Mouse (Mus musculus) heart, embryonic 10.5 days (tissue): ENCODE data around the gene Ep300. TPM values are rescaled to one million over a fixed set of nuclear protein-coding genes. Genes with fewer than 3 reads are reported as not detected.
"Not testable (repeated sequence)": the region's sequence is repeated elsewhere in the genome, so short reads cannot be mapped to it uniquely, and the experiment has no call there.

Experiments used
- DNase-seq: peaks from one replicate; pipeline ENCODE4 v3.0.0-alpha.2; 2017; ENCODE audit warnings: low spot score
- H3K27ac ChIP-seq: fragments of 300-500 bp; sonication (generic); 2 replicates; pipeline ENCODE4 v1.5.1; 2016; ENCODE audit warnings: mild to moderate bottlenecking
- H3K27me3 ChIP-seq: fragments of 300-500 bp; sonication (generic); 2 replicates; pipeline ENCODE4 v1.6.1; 2016; ENCODE audit warnings: mild to moderate bottlenecking; ENCODE audit not compliant: poor library complexity, insufficient read depth, severe bottlenecking
- H3K36me3 ChIP-seq: fragments of 300-500 bp; sonication (generic); 2 replicates; pipeline ENCODE4 v1.6.1; 2016; ENCODE audit warnings: mild to moderate bottlenecking, moderate library complexity
- H3K4me1 ChIP-seq: fragments of 300-500 bp; sonication (generic); 2 replicates; pipeline ENCODE4 v1.6.1; 2016; ENCODE audit warnings: mild to moderate bottlenecking
- H3K4me3 ChIP-seq: fragments of 300-500 bp; sonication (generic); 2 replicates; pipeline ENCODE4 v1.5.1; 2016; ENCODE audit warnings: mild to moderate bottlenecking, moderate library complexity
- H3K9me3 ChIP-seq: fragments of 300-500 bp; sonication (generic); 2 replicates; pipeline ENCODE4 v1.6.1; 2016; ENCODE audit warnings: mild to moderate bottlenecking, moderate library complexity
- WGBS: fragments of 180-500 bp; shearing (Covaris S2); methylation state at CpG from one replicate; pipeline ENCODE4 v1.1.7; 2016; 5-methylcytosine and 5-hydroxymethylcytosine counted together
- microRNA-seq: library from miRNA; unstranded; fragments of <30 nt; microRNA quantifications from one replicate; pipeline ENCODE4, GENCODE M21; 2017
- polyA plus RNA-seq: library from polyadenylated mRNA; unstranded; fragments of >200 nt; fragmentation: Nextera tagmentation; extraction: Ambion mirVana; gene quantifications from 2 replicates; pipeline ENCODE4 v1.2.1, GENCODE M21; 2016

Ep300 gene
- polyA plus RNA-seq, 1 experiment from 2014 or later = 25.3 TPM

- Histone ChIP-seq H3K27me3 (peaks cover 70% of the 10 kb centered on the region), H3K4me1 (peaks cover 20% of the 10 kb centered on the region), H3K9me3 (no peaks in the 10 kb centered on the region), H3K27ac (peak overlapping the region; percentile 83), H3K4me3 (peak overlapping the region; percentile 76), H3K36me3 (0 out of 2 replicates have a peak, but pooled peaks cover 4% of the 10 kb centered on the region)
- DNase-seq = no peak
- 26% methylated on average over 19 of the region's 19 CpGs for WGBS
These were observed 109.7 kb downstream of the Ep300 start for GRCm38 (mm10) chr15:81694891-81695290.

DNA sequence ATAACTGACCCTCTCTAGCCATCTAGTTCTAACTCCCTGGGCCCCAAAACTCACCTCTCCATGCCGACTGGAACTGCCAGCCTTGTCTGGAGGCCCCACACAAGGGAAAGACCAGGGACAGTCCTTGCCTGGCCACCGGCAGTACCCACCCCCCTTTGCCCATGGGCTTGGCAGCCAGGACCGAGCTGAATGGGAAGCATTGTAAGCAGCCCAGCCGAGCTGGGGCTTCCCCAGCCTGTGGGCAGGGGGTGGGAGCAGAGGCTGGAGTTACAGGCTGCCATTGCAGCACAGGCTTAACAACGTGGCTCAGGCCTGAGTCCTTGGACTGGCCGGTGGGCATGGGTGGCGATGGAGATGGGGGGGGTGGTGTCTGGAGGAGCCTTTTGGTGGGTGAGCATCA is 112.0 kb downstream of the Ep300 start, which contains the start of gene Chadl:
Gene Chadl (minus strand): TSS at position 113 of the 400 bp plus-strand sequence.
- no peak within 1 kb of the TSS for H3K27ac ChIP-seq

DNA sequence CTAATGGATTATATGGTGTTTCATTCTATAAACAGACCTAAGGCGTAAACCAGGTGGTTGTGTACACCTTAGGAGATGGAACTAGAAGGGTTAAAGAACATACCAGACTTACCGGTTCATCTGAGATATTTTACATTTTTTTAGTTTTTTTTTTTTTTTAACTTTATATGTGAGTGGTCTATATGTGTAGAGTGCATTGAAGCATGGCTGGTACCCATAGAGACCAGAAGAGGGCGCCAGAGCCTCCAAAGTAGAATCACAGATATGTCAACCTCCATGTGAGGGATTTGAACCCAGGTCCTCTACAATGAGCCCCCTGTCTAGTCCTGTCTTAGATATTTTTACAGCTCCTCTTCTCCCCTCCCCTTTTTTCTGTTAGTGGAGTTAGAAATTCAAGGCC is 112.7 kb downstream of the Ep300 start:
- Histone ChIP-seq H3K9me3 (no peaks in the 10 kb centered on the region), H3K27me3 (peaks cover 47% of the 10 kb centered on the region), H3K36me3 (peaks cover 12% of the 10 kb centered on the region), H3K27ac (no peak overlapping the region), H3K4me3 (no peak overlapping the region), H3K4me1 (peaks cover 20% of the 10 kb centered on the region)
- 49% methylated on average over 3 of the region's 3 CpGs for WGBS
- no peak for DNase-seq

More for the DNA sequence above, 112.0 kb downstream of the Ep300 start, which contains the start of gene Chadl:
- no peak for DNase-seq
- Histone ChIP-seq H3K4me1 (peaks cover 20% of the 10 kb centered on the region), H3K27me3 (peaks cover 54% of the 10 kb centered on the region), H3K9me3 (no peaks in the 10 kb centered on the region), H3K4me3 (no peak within 1 kb of the TSS), H3K36me3 (peaks cover 5% of the 10 kb centered on the region)
- 69% methylated on average over 7 of the region's 7 CpGs for WGBS

GRCm38 (mm10) chr15:81698532-81698931 is 113.4 kb downstream of the Ep300 start:
- H3K9me3 ChIP-seq = no peaks in the 10 kb centered on the region
- no peak overlapping the region for H3K27ac ChIP-seq
- peaks cover 40% of the 10 kb centered on the region for H3K27me3 ChIP-seq
- WGBS = 70% methylated on average over 2 of the region's 2 CpGs
- H3K4me1 ChIP-seq = peaks cover 16% of the 10 kb centered on the region
- no peak overlapping the region for H3K4me3 ChIP-seq
- H3K36me3 ChIP-seq = peaks cover 19% of the 10 kb centered on the region
- no peak for DNase-seq

DNA sequence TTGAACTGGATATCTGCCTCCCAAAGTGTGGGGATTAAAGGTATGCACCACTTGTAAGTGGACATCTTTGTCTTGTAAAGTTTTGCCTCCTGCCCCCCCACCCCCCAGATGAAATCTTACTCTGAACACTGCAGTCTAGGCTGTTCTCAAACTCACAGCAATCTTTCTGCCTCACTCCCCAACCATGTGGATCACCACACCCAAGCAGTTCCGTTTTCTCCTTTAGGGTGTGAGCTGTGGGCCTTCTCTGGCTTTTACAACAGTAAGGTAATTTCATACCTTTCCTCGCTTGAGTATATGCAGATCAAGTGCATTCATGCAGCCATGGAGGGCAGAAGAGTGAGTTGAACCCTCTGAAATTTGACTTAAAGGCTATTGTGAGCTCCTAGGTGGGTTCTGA is 115.0 kb downstream of the Ep300 start:
- Histone ChIP-seq H3K4me3 (no peak overlapping the region), H3K36me3 (peaks cover 32% of the 10 kb centered on the region), H3K27me3 (peaks cover 24% of the 10 kb centered on the region), H3K27ac (no peak overlapping the region), H3K9me3 (no peaks in the 10 kb centered on the region), H3K4me1 (no peaks in the 10 kb centered on the region)
- no peak for DNase-seq
- WGBS = 77% methylated on average over 2 of the region's 2 CpGs

DNA sequence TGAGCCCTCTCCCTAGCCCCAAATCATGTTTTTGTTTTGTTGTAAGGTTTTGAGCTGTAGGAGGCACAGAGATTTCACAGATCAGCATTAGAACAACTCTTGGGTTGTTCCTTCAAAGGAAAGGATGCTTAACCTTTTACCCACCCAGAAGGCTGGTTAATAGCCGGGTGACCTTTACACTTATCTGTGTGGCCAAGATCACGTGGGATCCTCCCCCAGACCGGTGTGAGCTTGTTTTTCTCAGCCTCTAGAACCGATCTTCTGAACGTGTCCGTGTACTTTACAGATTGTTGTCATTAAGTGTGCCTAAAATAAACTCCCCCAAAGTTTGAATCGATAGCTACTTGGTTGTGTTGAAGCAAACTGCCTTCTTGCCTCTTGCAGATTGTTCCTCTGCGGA is 115.5 kb downstream of the Ep300 start:
- WGBS = 70% methylated on average over 8 of the region's 8 CpGs
- peaks cover 36% of the 10 kb centered on the region for H3K36me3 ChIP-seq
- H3K4me1 ChIP-seq = no peaks in the 10 kb centered on the region
- DNase-seq = no peak
- no peak overlapping the region for H3K4me3 ChIP-seq
- peaks cover 20% of the 10 kb centered on the region for H3K27me3 ChIP-seq
- H3K27ac ChIP-seq = no peak overlapping the region
- H3K9me3 ChIP-seq = no peaks in the 10 kb centered on the region

DNA sequence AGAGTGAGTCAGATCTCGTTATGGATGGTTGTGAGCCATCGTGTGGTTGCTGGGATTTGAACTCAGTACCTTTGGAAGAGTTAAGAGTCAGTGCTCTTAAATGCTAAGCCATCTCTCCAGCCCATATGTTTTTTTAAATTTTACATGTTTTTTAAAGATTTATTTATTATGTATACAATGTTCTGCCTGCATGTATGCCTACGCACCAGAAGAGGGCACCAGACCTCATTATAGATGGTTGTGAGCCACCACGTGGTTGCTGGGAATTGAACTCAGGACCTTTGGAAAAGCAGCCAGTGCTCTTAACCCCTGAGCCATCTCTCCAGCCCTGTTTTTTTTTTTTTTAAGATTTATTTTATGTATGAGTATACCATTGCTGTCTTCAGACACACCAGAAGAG is 116.2 kb downstream of the Ep300 start:
- H3K4me3 ChIP-seq, DNase-seq, H3K27ac ChIP-seq: not testable (repeated sequence)

More for the DNA sequence above, 116.2 kb downstream of the Ep300 start:
- 77% methylated on average over 4 of the region's 4 CpGs for WGBS
- H3K27me3 ChIP-seq = peaks cover 12% of the 10 kb centered on the region
- H3K36me3 ChIP-seq = peaks cover 44% of the 10 kb centered on the region
- not testable (repeated sequence) for H3K4me1 ChIP-seq, H3K9me3 ChIP-seq

Small RNA genes lying within 50 kb of the gene (microRNA-seq; reads per million reads assigned to microRNA genes)
- not detected for gene Gm23880

Other genes starting within 250 kb of the Ep300 start
- gene Slc25a17, start 224.5 kb upstream of the Ep300 start, polyA plus RNA-seq = 58.5 and 70.4 TPM in 2 replicates
- gene St13, start 185.3 kb upstream of the Ep300 start, polyA plus RNA-seq = 154 and 183 TPM in 2 replicates
- gene Xpnpep3, start 185.2 kb upstream of the Ep300 start, polyA plus RNA-seq = 12.3 and 15.1 TPM in 2 replicates
- 1.5 and 1.7 TPM in 2 replicates for gene Dnajb7, start 177.1 kb upstream of the Ep300 start, polyA plus RNA-seq
- gene Rbx1, start 119.1 kb upstream of the Ep300 start, polyA plus RNA-seq = 461 and 481 TPM in 2 replicates
- 28.0 and 31.3 TPM in 2 replicates for gene L3mbtl2, start 78.5 kb downstream of the Ep300 start, polyA plus RNA-seq
- gene Chadl, start 111.9 kb downstream of the Ep300 start, polyA plus RNA-seq = 0.53 and 1.4 TPM in 2 replicates
- gene Zc3h7b, start 159.7 kb downstream of the Ep300 start, polyA plus RNA-seq = 30.1 and 34.2 TPM in 2 replicates
- 140 and 141 TPM in 2 replicates for gene Rangap1, start 160.2 kb downstream of the Ep300 start, polyA plus RNA-seq
- 17.3 and 20.2 TPM in 2 replicates for gene Tef, start 217.1 kb downstream of the Ep300 start, polyA plus RNA-seq